Mouse (Mus musculus): Measurements from ENCODE around the gene Spred2. TPM values are rescaled to one million over a fixed set of nuclear protein-coding genes. Genes with fewer than 3 reads are reported as not detected.

Spred2 gene
- total and polyA plus RNA-seq, 2 experiments from 2014 or later, result 8.7 to 16.9 TPM

- no peaks in the 10 kb centered on the region for H3K9me3 ChIP-seq (ENCODE audit: low read length)
Observed at GRCm38 (mm10) chr11:19965664-19966063, 41.5 kb downstream of the Spred2 start.

GRCm38 (mm10) chr11:19966294-19966693, 42.1 kb downstream of the Spred2 start:
- H3K9me3 ChIP-seq (ENCODE audit: low read length), result no peaks in the 10 kb centered on the region
- no peak overlapping the region for H3K9ac ChIP-seq (replicated peaks; ENCODE audit: low read length)
- peaks cover 7% of the 10 kb centered on the region; the same call in 1 of the 2 replicates for H3K4me1 ChIP-seq (ENCODE audit: insufficient read depth, low read length)
- ATAC-seq, result no peak
- DNase-seq (ENCODE audit: low spot score), result no peak
- H3K4me3 ChIP-seq (ENCODE audit: low read length), result no peak overlapping the region
- TF ChIP-seq CTCF (IDR thresholded peaks at IDR 0.05; ENCODE audit: low read depth), result no peak
- H3K4me2 ChIP-seq (ENCODE audit: low read depth, low read length), result no peak overlapping the region
- no peak overlapping the region for H3K27ac ChIP-seq
- WGBS, result 72% methylated on average over 2 of the region's 2 CpGs
- H3K27me3 ChIP-seq (ENCODE audit: insufficient read depth, low read length), result no peaks in the 10 kb centered on the region
- H3K36me3 ChIP-seq (ENCODE audit: insufficient read depth, low read length), result no peaks in the 10 kb centered on the region

More at GRCm38 (mm10) chr11:19965664-19966063, 41.5 kb downstream of the Spred2 start:
- DNase-seq (ENCODE audit: low spot score) (no peak), ATAC-seq (no peak)
- peaks cover 7% of the 10 kb centered on the region; the same call in 1 of the 2 replicates for H3K4me1 ChIP-seq (ENCODE audit: insufficient read depth, low read length)
- no peaks in the 10 kb centered on the region for H3K27me3 ChIP-seq (ENCODE audit: insufficient read depth, low read length)
- H3K27ac ChIP-seq, result no peak overlapping the region
- WGBS, result 78% methylated on average over 4 of the region's 4 CpGs
- no peak overlapping the region for H3K4me2 ChIP-seq (ENCODE audit: low read depth, low read length)
- no peaks in the 10 kb centered on the region for H3K36me3 ChIP-seq (ENCODE audit: insufficient read depth, low read length)
- no peak overlapping the region for H3K9ac ChIP-seq (replicated peaks; ENCODE audit: low read length)
- TF ChIP-seq CTCF (IDR thresholded peaks at IDR 0.05; ENCODE audit: low read depth), result no peak
- H3K4me3 ChIP-seq (ENCODE audit: low read length), result no peak overlapping the region

GRCm38 (mm10) chr11:19969584-19969983, 45.4 kb downstream of the Spred2 start:
- H3K9me3 ChIP-seq (ENCODE audit: low read length), result no peaks in the 10 kb centered on the region
- TF ChIP-seq CTCF (IDR thresholded peaks at IDR 0.05; ENCODE audit: low read depth), result no peak
- ATAC-seq (no peak), DNase-seq (ENCODE audit: low spot score) (no peak)
- no peaks in the 10 kb centered on the region for H3K36me3 ChIP-seq (ENCODE audit: insufficient read depth, low read length)
- peaks cover 9% of the 10 kb centered on the region; the same call in 1 of the 2 replicates for H3K4me1 ChIP-seq (ENCODE audit: insufficient read depth, low read length)
- H3K4me2 ChIP-seq (ENCODE audit: low read depth, low read length), result no peak overlapping the region
- H3K27me3 ChIP-seq (ENCODE audit: insufficient read depth, low read length), result no peaks in the 10 kb centered on the region
- no peak overlapping the region for H3K27ac ChIP-seq
- H3K9ac ChIP-seq (replicated peaks; ENCODE audit: low read length), result no peak overlapping the region
- no peak overlapping the region for H3K4me3 ChIP-seq (ENCODE audit: low read length)
- WGBS, result 60% methylated on average over 5 of the region's 5 CpGs

- peak; percentile 58 for TF ChIP-seq CTCF (IDR thresholded peaks at IDR 0.05; ENCODE audit: low read depth)
- 91% methylated on average over 4 of the region's 4 CpGs for WGBS
- 0 out of 2 replicates have a peak, but pooled peaks have one; percentile 64 for ATAC-seq
- no peaks in the 10 kb centered on the region for H3K9me3 ChIP-seq (ENCODE audit: low read length)
- no peaks in the 10 kb centered on the region for H3K36me3 ChIP-seq (ENCODE audit: insufficient read depth, low read length)
- H3K4me2 ChIP-seq (ENCODE audit: low read depth, low read length), result no peak overlapping the region
- peaks cover 4% of the 10 kb centered on the region; the same call in 1 of the 2 replicates for H3K4me1 ChIP-seq (ENCODE audit: insufficient read depth, low read length)
- H3K27me3 ChIP-seq (ENCODE audit: insufficient read depth, low read length), result no peaks in the 10 kb centered on the region
- no peak overlapping the region for H3K27ac ChIP-seq
- DNase-seq (ENCODE audit: low spot score), result peak; percentile 52
- H3K4me3 ChIP-seq (ENCODE audit: low read length), result no peak overlapping the region
- H3K9ac ChIP-seq (replicated peaks; ENCODE audit: low read length), result no peak overlapping the region
Observed at GRCm38 (mm10) chr11:19971954-19972750, 48.0 kb downstream of the Spred2 start.

GRCm38 (mm10) chr11:19973032-19973790, 49.0 kb downstream of the Spred2 start:
- Histone ChIP-seq H3K4me1 (ENCODE audit: insufficient read depth, low read length) (peaks cover 4% of the 10 kb centered on the region; the same call in 1 of the 2 replicates), H3K36me3 (ENCODE audit: insufficient read depth, low read length) (no peaks in the 10 kb centered on the region), H3K4me2 (ENCODE audit: low read depth, low read length) (no peak overlapping the region), H3K9me3 (ENCODE audit: low read length) (no peaks in the 10 kb centered on the region), H3K27ac (no peak overlapping the region), H3K9ac (replicated peaks; ENCODE audit: low read length) (no peak overlapping the region), H3K27me3 (ENCODE audit: insufficient read depth, low read length) (no peaks in the 10 kb centered on the region), H3K4me3 (ENCODE audit: low read length) (no peak overlapping the region)
- WGBS, result 60% methylated on average over 7 of the region's 7 CpGs
- no peak for TF ChIP-seq CTCF (IDR thresholded peaks at IDR 0.05; ENCODE audit: low read depth)
- ATAC-seq, result no peak
- DNase-seq (ENCODE audit: low spot score), result no peak

- Histone ChIP-seq H3K9me3 (ENCODE audit: low read length) (no peaks in the 10 kb centered on the region), H3K4me1 (ENCODE audit: insufficient read depth, low read length) (peaks cover 4% of the 10 kb centered on the region; the same call in 1 of the 2 replicates), H3K27ac (no peak overlapping the region), H3K36me3 (ENCODE audit: insufficient read depth, low read length) (no peaks in the 10 kb centered on the region), H3K27me3 (ENCODE audit: insufficient read depth, low read length) (no peaks in the 10 kb centered on the region), H3K9ac (replicated peaks; ENCODE audit: low read length) (no peak overlapping the region), H3K4me3 (ENCODE audit: low read length) (no peak overlapping the region), H3K4me2 (ENCODE audit: low read depth, low read length) (no peak overlapping the region)
- ATAC-seq (no peak), DNase-seq (ENCODE audit: low spot score) (no peak)
- TF ChIP-seq CTCF (IDR thresholded peaks at IDR 0.05; ENCODE audit: low read depth), result no peak
- WGBS, result 84% methylated on average over 2 of the region's 2 CpGs
Observed at GRCm38 (mm10) chr11:19976032-19976431, 51.9 kb downstream of the Spred2 start.
